In the genomic region with DNA sequence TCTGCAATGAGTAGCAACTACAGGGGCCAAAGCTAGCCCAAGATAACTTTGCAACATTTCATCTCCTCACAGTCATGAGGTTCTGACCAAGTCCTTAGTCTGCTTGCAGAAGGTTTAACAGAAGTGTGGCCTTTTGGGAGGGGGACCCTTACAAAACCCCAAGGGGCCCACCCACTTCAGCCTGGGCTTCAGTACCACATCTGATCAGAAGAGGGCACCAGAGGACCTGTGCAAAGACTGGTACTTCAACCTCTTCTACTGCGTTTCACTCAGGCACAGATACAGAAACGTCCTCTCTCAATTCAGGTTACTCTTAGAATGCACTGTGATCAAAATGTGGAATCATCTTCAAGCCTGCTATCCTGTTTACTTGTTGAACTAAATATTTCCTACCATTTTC, we compare ENCODE assay signal across 8 mouse cellular contexts. TPM values are rescaled to one million over a fixed set of nuclear protein-coding genes. Genes with fewer than 3 reads are reported as not detected.
DNase-seq lines count a peak whose midpoint lies in the region; ATAC-seq and TF ChIP-seq lines count a peak whose summit lies in the region.

No protein-coding gene starts in this region.

- no peak for ATAC-seq in heart, embryonic 11.5 days (replicated peaks; ENCODE audit: insufficient number of reproducible peaks, low FRiP score, low TSS enrichment)
- no peak for ATAC-seq in heart, postnatal 0 days (ENCODE audit: insufficient read depth, low read depth)
- peak; percentile 52 for ATAC-seq in monocyte, adult 5-6 weeks (replicated peaks; ENCODE audit: insufficient number of reproducible peaks, low FRiP score, low TSS enrichment, poor library complexity, severe bottlenecking)

- peaks cover 3% of the 10 kb centered on the region; the same call in 1 of the 2 replicates for H3K4me1 ChIP-seq in heart, embryonic 11.5 days (ENCODE audit: control insufficient read depth, insufficient read depth, low read length)
- peaks cover 10% of the 10 kb centered on the region; the same call in 1 of the 2 replicates for H3K4me1 ChIP-seq in heart, postnatal 0 days (ENCODE audit: control insufficient read depth, insufficient read depth)
- H3K4me1 ChIP-seq in testis, adult 2 months (ENCODE audit: control insufficient read depth, insufficient read depth, low read length) = peaks cover 2% of the 10 kb centered on the region

- peaks cover 48% of the 10 kb centered on the region for H3K27me3 ChIP-seq in heart, embryonic 11.5 days (ENCODE audit: control insufficient read depth, insufficient read depth, low read length)
- peaks cover 33% of the 10 kb centered on the region for H3K27me3 ChIP-seq in heart, postnatal 0 days (ENCODE audit: control insufficient read depth, insufficient read depth, low read length)
- H3K27me3 ChIP-seq in testis, adult 2 months (ENCODE audit: control insufficient read depth, insufficient read depth, low read length) = no peaks in the 10 kb centered on the region

- H3K4me2 ChIP-seq in heart, embryonic 11.5 days = no peak overlapping the region
- no peak overlapping the region for H3K4me2 ChIP-seq in heart, postnatal 0 days (ENCODE audit: low read depth, low read length)

- no peak for TF ChIP-seq POLR2A in testis, adult 2 months (IDR thresholded peaks at IDR 0.05; ENCODE audit: control insufficient read depth, low read depth, low read length)

- no peaks in the 10 kb centered on the region for H3K36me3 ChIP-seq in heart, embryonic 11.5 days (ENCODE audit: control insufficient read depth, insufficient read depth, low read length)
- H3K36me3 ChIP-seq in heart, postnatal 0 days (replicated peaks; ENCODE audit: control insufficient read depth, insufficient read depth, low read length) = no peaks in the 10 kb centered on the region
- H3K36me3 ChIP-seq in testis, adult 2 months (ENCODE audit: control insufficient read depth, insufficient read depth, low read length) = no peaks in the 10 kb centered on the region

- no peak overlapping the region for H3K9ac ChIP-seq in heart, embryonic 11.5 days (ENCODE audit: low read depth, low read length)
- no peak overlapping the region for H3K9ac ChIP-seq in heart, postnatal 0 days (replicated peaks; ENCODE audit: low read depth, low read length)

- no peaks in the 10 kb centered on the region for H3K9me3 ChIP-seq in heart, embryonic 11.5 days (replicated peaks; ENCODE audit: control insufficient read depth, low read length)
- H3K9me3 ChIP-seq in heart, postnatal 0 days (replicated peaks; ENCODE audit: control insufficient read depth, low read length) = no peaks in the 10 kb centered on the region

- no peak for TF ChIP-seq EP300 in heart, postnatal 0 days (IDR thresholded peaks at IDR 0.05; ENCODE audit: low read depth)

- no peak overlapping the region for H3K4me3 ChIP-seq in heart, embryonic 11.5 days (ENCODE audit: low read depth, low read length)
- no peak overlapping the region for H3K4me3 ChIP-seq in heart, postnatal 0 days (ENCODE audit: low read depth, low read length)
- no peak overlapping the region for H3K4me3 ChIP-seq in testis, adult 2 months (ENCODE audit: control insufficient read depth, low read depth, low read length)

- no peak overlapping the region for H3K27ac ChIP-seq in heart, embryonic 11.5 days (ENCODE audit: low read depth, low read length)
- H3K27ac ChIP-seq in heart, postnatal 0 days (ENCODE audit: low read depth) = no peak overlapping the region
- H3K27ac ChIP-seq in testis, adult 2 months (ENCODE audit: control insufficient read depth, insufficient read depth, low read depth, low read length) = no peak overlapping the region

- DNase-seq in heart, adult 8-10 months (ENCODE audit: low spot score) = peak; percentile 63
- peak; percentile 15 for DNase-seq in adrenal gland, adult 8-10 months
- DNase-seq in embryo, embryonic 11 days = peak; percentile 66
- peak; percentile 71 for DNase-seq in heart, postnatal 0 days (ENCODE audit: low spot score)
- DNase-seq in left cerebral cortex, adult 18-20 months (ENCODE audit: low spot score in 2 of 2) = peak; percentile 52 to 77

- TF ChIP-seq CTCF in heart, postnatal 0 days (IDR thresholded peaks at IDR 0.05; ENCODE audit: low read depth) = peak; percentile 94
- TF ChIP-seq CTCF in testis, adult 2 months (IDR thresholded peaks at IDR 0.05; ENCODE audit: control insufficient read depth, insufficient read depth, insufficient replicate concordance, low read depth, low read length) = peak; percentile 54; the same call in 1 of the 2 replicates

- WGBS in heart, embryonic 11.5 days (ENCODE audit: insufficient replicate concordance) = 6% methylated on average over 2 of the region's 2 CpGs
- 2% methylated on average over 2 of the region's 2 CpGs for WGBS in heart, postnatal 0 days

RNA-seq across cellular contexts. Expression of a gene that starts 30.0 kb away (rescaled TPM):
- total RNA-seq in heart, adult 8-10 months (2022) = not detected
- not detected in 2 replicates for polyA plus RNA-seq in heart, embryonic 11.5 days (2014; fragmentation: Nextera tagmentation; extraction: Ambion mirVana)
- not detected for total RNA-seq in adrenal gland, adult 8-10 months (2022)
- total RNA-seq in heart, postnatal 0 days (2014; rRNA removed; ENCODE audit: low replicate concordance) = not detected in 2 replicates
- polyA plus RNA-seq in heart, postnatal 0 days (2015; fragmentation: Nextera tagmentation; extraction: Ambion mirVana) = not detected in 2 replicates
- total RNA-seq in left cerebral cortex, adult 18-20 months (2021) = not detected
- total RNA-seq in monocyte, adult 5-6 weeks (2017) = not detected in 3 replicates
- polyA plus RNA-seq in testis, adult 2 months (2012; rRNA removed) = 22.7 and 25.2 TPM in 2 replicates

RNA-seq across cellular contexts. Expression of a gene that starts 42.3 kb away (rescaled TPM):
- total RNA-seq in heart, adult 8-10 months (2022) = 100 to 1,000 TPM; 120 to 144 (median 136) TPM
- 111 and 136 TPM in 2 replicates for polyA plus RNA-seq in heart, embryonic 11.5 days (2014; fragmentation: Nextera tagmentation; extraction: Ambion mirVana)
- total RNA-seq in adrenal gland, adult 8-10 months (2022) = 100 to 1,000 TPM; 156 to 193 (median 181) TPM
- 104 and 132 TPM in 2 replicates for total RNA-seq in heart, postnatal 0 days (2014; rRNA removed; ENCODE audit: low replicate concordance)
- 113 and 117 TPM in 2 replicates for polyA plus RNA-seq in heart, postnatal 0 days (2015; fragmentation: Nextera tagmentation; extraction: Ambion mirVana)
- total RNA-seq in left cerebral cortex, adult 18-20 months (2021) = 100 to 1,000 TPM; 110 to 113 TPM
- total RNA-seq in monocyte, adult 5-6 weeks (2017) = 108 to 112 TPM (median 110 TPM) in 3 replicates
- polyA plus RNA-seq in testis, adult 2 months (2012; rRNA removed) = 107 and 163 TPM in 2 replicates

Comparison
In these comparisons a context has a peak if more than half of its experiments do, and no peak if none do; other contexts are left out.
1. DNase-seq: peak in every context shown above with its lines; median percentile 71 in heart, postnatal 0 days; 66 in embryo, embryonic 11 days; 64 in left cerebral cortex, adult 18-20 months; 63 in heart, adult 8-10 months; 15 in adrenal gland, adult 8-10 months.